Mouse (Mus musculus) liver, embryonic 14.5 days (tissue): ENCODE measurements around the gene Foxk1.

ENCODE experiments used
- CTCF ChIP-seq: IDR thresholded peaks from 2 replicates; pipeline ENCODE4 v1.5.1; 2016; ENCODE audit warnings: antibody characterized with exemption, low read depth, control low read depth
- EP300 ChIP-seq: IDR thresholded peaks from 2 replicates; pipeline ENCODE4 v1.6.1; 2016; ENCODE audit warnings: antibody characterized with exemption, low read depth

GRCm38 (mm10) chr5:142458791-142459557 lies 57.7 kb downstream of the Foxk1 start:
- TF ChIP-seq EP300 (no peak), CTCF (no peak)
